Mouse (Mus musculus) cerebellum, adult 2 months (tissue): ENCODE data around the gene Dapk2. TPM values are rescaled to one million over a fixed set of nuclear protein-coding genes. Genes with fewer than 3 reads are reported as not detected.
A peak's percentile ranks its signal among the peaks of the same experiment; 100 is the strongest.

Source experiments
- DNase-seq, 2 experiments: peaks; one replicate each; pipeline ENCODE4 v3.0.0; 2021
- H3K27ac ChIP-seq: fragments of 200-500 bp; 2 replicates; pipeline ENCODE4 v1.5.1; 2012; ENCODE audit warnings: low read length, control low read depth, inconsistent platforms; ENCODE audit not compliant: insufficient read depth
- H3K27me3 ChIP-seq: fragments of 200-500 bp; 2 replicates; pipeline ENCODE4 v1.6.1; 2012; ENCODE audit warnings: inconsistent platforms, mild to moderate bottlenecking, low read length, moderate library complexity; ENCODE audit not compliant: control insufficient read depth, insufficient read depth
- H3K4me1 ChIP-seq: fragments of 200-500 bp; 2 replicates; pipeline ENCODE4 v1.6.1; 2011; ENCODE audit warnings: low read length; ENCODE audit not compliant: control insufficient read depth, insufficient read depth
- H3K4me3 ChIP-seq: fragments of 200-500 bp; replicated peaks from 2 replicates; pipeline ENCODE3; 2011; ENCODE audit warnings: mild to moderate bottlenecking, low read depth, low read length, control low read depth; ENCODE audit not compliant: insufficient read depth
- CTCF ChIP-seq: fragments of 200-500 bp; IDR thresholded peaks from 2 replicates; pipeline ENCODE4 v1.5.1; 2011; ENCODE audit warnings: low read depth, mild to moderate bottlenecking, control low read depth, low read length, moderate library complexity, borderline replicate concordance; ENCODE audit not compliant: insufficient read depth
- POLR2A ChIP-seq: fragments of 200-500 bp; IDR thresholded peaks from 2 replicates; pipeline ENCODE4 v1.6.1; 2011; ENCODE audit warnings: low read length, control low read depth, borderline replicate concordance; ENCODE audit not compliant: insufficient read depth
- WGBS: fragments of 180-500 bp; shearing (Covaris S2); methylation state at CpG from one replicate; pipeline ENCODE4 v1.1.7; 2018; 5-methylcytosine and 5-hydroxymethylcytosine counted together
- polyA plus RNA-seq: library from polyadenylated mRNA; depleted of rRNA; stranded (reverse); fragments of >200 nt; gene quantifications from 2 replicates; pipeline ENCODE4 v1.2.3, GENCODE M21; 2012; rRNA removed

Dapk2 gene
- 3.6 and 3.8 TPM in 2 replicates for polyA plus RNA-seq

DNA sequence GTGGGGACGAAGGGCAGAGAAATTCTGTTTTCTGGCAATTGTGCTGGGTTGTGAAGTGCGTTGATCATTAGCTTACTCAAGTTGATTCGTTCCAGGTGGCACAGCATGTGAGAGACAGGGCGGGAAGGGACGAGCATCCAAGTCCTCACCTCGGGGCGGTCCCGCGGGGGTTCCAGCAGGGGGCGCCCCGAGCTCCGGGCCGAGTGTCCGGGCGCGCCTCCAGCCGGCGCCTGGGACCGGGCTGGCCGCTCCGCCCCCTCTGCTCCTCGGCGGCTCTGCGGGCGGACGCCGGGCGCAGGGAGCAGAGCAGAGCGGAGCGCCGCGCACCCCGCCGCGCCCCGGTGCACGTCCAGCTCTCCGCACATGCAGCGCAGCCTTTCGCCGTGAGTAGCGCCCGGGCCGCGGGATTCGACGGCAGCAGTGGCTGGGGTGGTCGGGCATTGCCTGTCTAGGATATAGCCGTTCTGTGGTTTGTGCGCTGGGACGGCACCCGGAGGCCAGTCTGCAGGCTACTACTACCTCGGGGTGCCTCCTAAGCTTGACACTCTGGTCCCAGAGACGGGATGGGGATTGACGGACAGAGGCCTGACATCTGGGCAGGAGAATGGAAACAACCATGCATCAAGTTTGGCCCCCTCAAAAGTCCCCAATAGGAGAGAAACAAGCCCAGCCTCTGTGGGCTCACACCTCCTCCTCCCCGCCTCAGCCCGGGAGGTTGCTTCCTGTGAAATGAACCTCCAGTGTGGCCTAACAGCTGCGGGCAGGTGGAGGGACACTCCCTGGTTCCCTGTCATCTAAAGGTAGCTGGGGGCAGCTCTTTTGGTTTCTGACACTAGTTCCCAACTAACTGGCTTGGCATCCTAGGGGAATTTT is at the start of gene Dapk2:
Gene Dapk2, plus strand, starts transcription at position 266 of the 873 bp plus-strand sequence.
- 6% methylated on average over 58 of the region's 58 CpGs for WGBS
- no peaks in the 10 kb centered on the region for H3K4me1 ChIP-seq
- H3K27ac ChIP-seq = no peak within 1 kb of the TSS
- H3K4me3 ChIP-seq = peak within 1 kb of the TSS; percentile 39
- peak; percentile 59 to 65 for DNase-seq
- peaks cover 2% of the 10 kb centered on the region; the same call in 1 of the 2 replicates for H3K27me3 ChIP-seq
- no peak for TF ChIP-seq POLR2A
- TF ChIP-seq CTCF = peak; percentile 26; the same call in 1 of the 2 replicates

DNA sequence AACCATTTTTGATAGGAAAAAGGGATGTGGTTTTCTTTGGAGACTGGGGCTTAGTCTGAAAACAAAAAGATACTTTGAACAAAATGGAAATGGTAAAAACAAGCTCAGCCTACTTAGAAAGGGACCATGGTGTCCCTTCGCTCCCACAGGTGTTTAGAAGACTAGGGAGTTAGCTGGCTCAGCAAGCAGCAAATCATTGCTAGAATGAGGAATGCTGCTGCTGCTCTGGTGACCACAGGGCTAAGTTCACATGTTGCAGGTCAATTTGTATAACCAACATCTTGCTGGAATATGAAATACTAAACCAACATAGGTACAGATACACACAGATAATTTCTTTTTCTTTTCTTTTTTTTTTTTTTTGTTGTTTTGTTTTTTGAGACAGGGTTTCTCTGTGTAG is 48.4 kb upstream of the Dapk2 start:
- no peak for DNase-seq
- 97% methylated on average over 1 of the region's 1 CpGs for WGBS
- TF ChIP-seq CTCF (no peak), POLR2A (no peak)
- Histone ChIP-seq H3K27ac (no peak overlapping the region), H3K4me3 (no peak overlapping the region), H3K27me3 (no peaks in the 10 kb centered on the region), H3K4me1 (no peaks in the 10 kb centered on the region)

DNA sequence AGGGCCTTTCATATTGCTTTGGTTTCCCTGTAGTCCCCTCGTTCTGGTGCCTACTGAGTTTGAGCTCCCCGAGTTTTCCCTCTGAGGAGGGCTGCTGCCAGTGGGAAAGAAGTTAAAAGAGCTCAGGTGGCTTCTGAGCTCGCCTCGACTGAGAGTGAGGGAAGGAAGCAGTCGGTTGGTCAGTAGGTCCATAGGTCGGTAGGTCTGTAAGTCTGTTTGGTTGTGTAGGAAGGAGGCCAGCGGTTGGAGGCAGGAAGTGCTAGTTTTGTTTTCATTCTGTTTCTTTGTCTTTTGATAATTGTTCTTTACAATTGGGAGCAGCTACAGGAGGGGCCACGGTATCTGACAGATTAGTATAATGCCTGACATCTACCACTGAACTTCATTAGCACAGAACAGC is 47.9 kb upstream of the Dapk2 start:
- 64% methylated on average over 8 of the region's 8 CpGs for WGBS
- Histone ChIP-seq H3K4me1 (no peaks in the 10 kb centered on the region), H3K27me3 (no peaks in the 10 kb centered on the region), H3K4me3 (no peak overlapping the region), H3K27ac (no peak overlapping the region)
- no peak for DNase-seq
- TF ChIP-seq CTCF (no peak), POLR2A (no peak)

DNA sequence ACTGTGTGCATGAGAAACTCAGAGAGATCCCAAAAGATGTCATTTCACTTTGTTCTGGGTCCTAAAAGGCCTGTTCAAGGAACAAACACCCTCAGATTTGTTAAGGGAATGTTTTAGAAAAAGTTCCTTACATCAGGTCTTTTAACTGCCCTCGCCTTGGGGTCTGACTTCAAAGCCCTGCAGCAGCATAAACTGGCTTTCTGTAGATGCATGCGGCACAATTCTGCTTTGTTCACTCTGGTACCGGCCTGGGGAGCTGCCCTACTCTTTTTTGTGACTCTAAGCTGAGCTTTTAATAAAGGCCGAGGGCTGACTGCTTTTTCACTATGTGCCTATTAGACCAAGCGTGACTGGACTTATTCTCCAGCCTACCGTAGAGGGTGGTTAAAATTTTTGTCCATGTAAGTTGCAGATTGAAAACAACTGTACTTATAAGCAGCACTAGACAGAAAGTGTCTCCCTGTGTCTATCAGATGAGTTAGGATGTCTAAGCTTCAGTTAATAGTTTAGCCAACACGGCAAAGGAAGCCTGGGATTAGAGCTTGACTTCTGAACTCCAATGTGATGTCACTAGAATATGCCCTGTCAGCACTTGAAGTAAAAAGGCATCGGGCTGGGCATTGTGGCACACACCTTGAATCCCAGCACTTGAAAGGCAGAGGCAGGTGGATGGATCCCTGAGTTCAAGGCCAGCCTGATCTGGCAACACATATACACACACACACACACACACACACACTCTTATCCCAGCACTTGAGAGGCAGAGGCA is 47.2 kb upstream of the Dapk2 start:
- TF ChIP-seq CTCF (no peak), POLR2A (no peak)
- no peak for DNase-seq
- H3K4me3 ChIP-seq = no peak overlapping the region
- no peaks in the 10 kb centered on the region for H3K27me3 ChIP-seq
- H3K4me1 ChIP-seq = no peaks in the 10 kb centered on the region
- 52% methylated on average over 8 of the region's 8 CpGs for WGBS
- H3K27ac ChIP-seq = no peak overlapping the region; the same call in 1 of the 2 replicates

DNA sequence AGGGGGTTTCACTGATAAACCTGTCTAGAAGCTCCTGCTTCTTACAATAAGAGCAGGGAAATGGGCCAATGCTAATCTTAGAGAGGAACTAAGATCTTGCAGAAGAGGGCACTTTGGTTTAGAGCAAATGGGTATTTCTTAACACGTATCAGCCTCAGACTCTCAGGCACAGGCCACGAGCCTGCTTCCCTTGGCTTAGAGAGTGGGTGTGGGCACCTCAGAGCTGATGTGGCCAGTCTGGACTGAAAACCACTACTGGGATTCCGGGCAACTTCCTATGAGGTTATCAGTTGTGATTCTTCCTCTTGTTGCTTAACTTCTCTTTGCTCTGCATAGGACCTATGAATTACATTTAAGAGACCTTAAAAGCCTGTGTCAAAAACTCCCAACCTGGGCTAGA is 43.7 kb upstream of the Dapk2 start:
- H3K4me1 ChIP-seq = peaks cover 10% of the 10 kb centered on the region; the same call in 1 of the 2 replicates
- no peak overlapping the region for H3K4me3 ChIP-seq
- no peak for DNase-seq
- 93% methylated on average over 3 of the region's 3 CpGs for WGBS
- H3K27me3 ChIP-seq = no peaks in the 10 kb centered on the region
- TF ChIP-seq POLR2A = no peak
- no peak for TF ChIP-seq CTCF
- no peak overlapping the region for H3K27ac ChIP-seq

DNA sequence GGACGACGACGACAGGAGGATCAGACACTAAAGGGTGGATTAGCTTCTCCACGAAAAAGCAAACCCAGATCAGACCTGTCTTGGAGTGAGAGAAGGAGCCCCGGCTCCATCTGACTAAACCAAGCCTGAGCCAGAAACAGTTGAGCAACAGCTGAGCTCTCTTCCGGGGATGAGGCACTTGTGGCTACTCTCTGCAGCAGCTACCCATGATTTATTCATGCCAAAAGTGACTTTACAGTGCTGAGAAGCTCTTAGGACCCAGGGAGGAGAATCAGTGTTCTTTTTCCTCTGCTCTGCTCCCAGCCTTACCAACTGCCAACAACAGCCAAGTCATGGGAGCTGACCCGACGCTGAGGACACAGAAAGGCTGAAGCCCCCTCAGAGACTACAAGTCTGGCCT is 41.1 kb upstream of the Dapk2 start:
- no peak for TF ChIP-seq POLR2A
- TF ChIP-seq CTCF = no peak
- Histone ChIP-seq H3K4me3 (no peak overlapping the region), H3K4me1 (peaks cover 10% of the 10 kb centered on the region; the same call in 1 of the 2 replicates), H3K27me3 (no peaks in the 10 kb centered on the region), H3K27ac (peak overlapping the region; percentile 53; the same call in 1 of the 2 replicates)
- DNase-seq = no peak
- WGBS = 16% methylated on average over 8 of the region's 8 CpGs

DNA sequence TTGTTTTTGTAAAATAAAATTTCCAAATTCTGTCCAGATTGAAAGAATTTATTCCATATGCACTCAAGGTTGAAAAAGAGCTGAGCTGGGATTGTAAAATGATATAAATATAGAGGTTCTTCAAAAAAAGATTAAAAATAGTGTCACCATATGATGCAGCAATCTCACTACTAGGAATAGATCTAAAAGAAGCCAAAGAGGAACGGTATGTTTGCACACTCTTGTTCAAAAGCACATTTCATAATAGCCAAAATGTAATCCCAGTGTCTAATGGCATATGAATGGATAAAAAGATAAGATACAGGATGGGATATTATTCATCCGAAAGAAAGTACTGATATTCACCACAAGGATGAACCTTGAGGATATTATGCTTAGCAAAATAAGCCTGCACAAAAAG is 38.5 kb upstream of the Dapk2 start:
- peaks cover 10% of the 10 kb centered on the region; the same call in 1 of the 2 replicates for H3K4me1 ChIP-seq
- 78% methylated on average over 2 of the region's 2 CpGs for WGBS
- no peaks in the 10 kb centered on the region for H3K27me3 ChIP-seq
- no peak for TF ChIP-seq CTCF
- TF ChIP-seq POLR2A = no peak
- no peak overlapping the region for H3K27ac ChIP-seq
- no peak overlapping the region for H3K4me3 ChIP-seq
- DNase-seq = no peak
